Mouse (Mus musculus): ENCODE measurements around the gene Spesp1. TPM values are rescaled to one million over a fixed set of nuclear protein-coding genes. Genes with fewer than 3 reads are reported as not detected.

The Spesp1 gene
- total and polyA plus RNA-seq, 3 experiments = 0.22 TPM; not detected in 2

DNA sequence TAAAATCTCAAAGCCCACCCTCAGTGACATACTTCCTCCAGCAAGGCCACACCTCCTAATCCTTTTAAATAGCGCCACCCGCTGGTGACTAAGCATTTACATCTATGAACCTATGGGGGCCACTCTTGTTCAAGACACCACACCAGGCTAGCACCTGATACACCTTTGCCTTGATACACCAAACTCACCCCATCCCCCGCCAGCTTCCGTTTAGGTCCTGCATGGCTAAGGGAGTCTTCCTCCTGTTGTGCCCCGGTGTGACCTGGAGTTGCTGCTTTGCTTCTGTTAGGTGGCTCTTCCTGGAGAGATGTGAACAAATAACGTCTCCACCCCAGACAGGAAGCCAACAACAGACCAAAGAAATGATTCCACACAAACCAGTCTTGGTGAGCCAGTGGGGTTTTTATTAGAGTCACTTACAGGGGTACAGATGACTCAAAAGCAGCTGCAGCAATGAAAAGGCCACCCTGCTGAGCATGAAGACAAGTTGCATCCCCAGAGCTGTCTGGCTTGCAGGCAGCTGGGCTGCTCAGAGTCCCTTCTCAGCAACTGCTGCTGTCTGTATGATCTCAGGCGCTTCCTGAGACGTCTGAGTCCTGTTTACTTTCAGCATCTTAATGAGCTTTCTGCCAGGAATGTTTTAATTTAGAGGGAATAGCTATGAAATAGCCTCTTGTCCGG lies 26.0 kb downstream of the Spesp1 start:
- peaks cover 11% of the 10 kb centered on the region for H3K27me3 ChIP-seq (ENCODE audit: insufficient read depth, low read length)
- DNase-seq (ENCODE audit: low spot score) (no peak), ATAC-seq (ENCODE audit: extremely low read depth, insufficient number of reproducible peaks, low FRiP score, poor library complexity, severe bottlenecking) (no peak)
- no peaks in the 10 kb centered on the region; the same call in 1 of the 2 replicates for H3K9me3 ChIP-seq (replicated peaks)
- H3K4me3 ChIP-seq (ENCODE audit: low read depth, low read length) = no peak overlapping the region
- no peaks in the 10 kb centered on the region for H3K4me1 ChIP-seq (ENCODE audit: insufficient read depth, low read depth, low read length)
- H3K36me3 ChIP-seq (replicated peaks) = no peaks in the 10 kb centered on the region
- TF ChIP-seq TAL1 (conservative IDR thresholded peaks at IDR 0.05; ENCODE audit: low read depth, low read length) = no peak

DNA sequence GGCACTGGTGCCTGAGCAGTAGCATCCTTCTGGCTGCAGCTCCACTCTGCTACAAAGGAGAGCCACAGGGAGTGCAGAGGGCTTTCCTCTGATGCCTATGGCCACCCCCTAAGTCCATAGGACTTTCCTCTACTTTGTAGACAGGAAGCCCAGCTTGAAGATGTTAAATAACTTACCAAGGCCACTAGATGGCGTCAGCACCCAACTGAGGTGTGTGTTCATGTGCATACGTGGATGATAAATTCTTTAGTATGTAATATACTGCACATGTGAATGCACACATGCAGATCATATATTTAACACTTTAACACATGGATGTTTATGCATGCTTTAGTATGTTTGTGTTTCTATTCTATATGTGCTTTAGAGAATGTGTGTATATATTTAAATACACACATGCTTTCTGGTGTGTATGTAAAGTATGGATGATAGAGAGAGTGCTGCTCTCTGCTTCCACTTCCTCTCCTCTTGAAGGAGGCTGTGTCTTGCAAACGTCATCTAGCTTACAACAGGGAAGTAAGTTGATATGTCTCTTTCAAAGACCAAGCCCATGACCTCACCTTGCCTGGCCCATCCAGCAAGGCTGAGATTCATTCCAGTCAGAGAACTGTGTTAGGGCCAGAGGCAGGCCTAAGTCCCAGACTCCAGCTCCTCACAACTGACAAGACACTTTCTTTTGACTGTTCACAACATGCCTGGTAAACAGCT lies 28.1 kb downstream of the Spesp1 start:
- TF ChIP-seq POLR2AphosphoS5 (IDR thresholded peaks at IDR 0.05; ENCODE audit: insufficient replicate concordance, low read depth, low read length) (no peak), CTCF (IDR thresholded peaks at IDR 0.05; ENCODE audit: low read depth, low read length) (peak; percentile 22; the same call in 1 of the 2 replicates)
- Histone ChIP-seq H3K36me3 (replicated peaks) (no peaks in the 10 kb centered on the region), H3K4me1 (ENCODE audit: insufficient read depth, low read depth, low read length) (no peaks in the 10 kb centered on the region), H3K9me3 (replicated peaks) (no peaks in the 10 kb centered on the region), H3K27me3 (ENCODE audit: insufficient read depth, low read length) (peaks cover 19% of the 10 kb centered on the region), H3K4me3 (ENCODE audit: low read depth, low read length) (no peak overlapping the region)
- ATAC-seq (ENCODE audit: extremely low read depth, insufficient number of reproducible peaks, low FRiP score, poor library complexity, severe bottlenecking) (no peak), DNase-seq (ENCODE audit: low spot score) (no peak)

DNA sequence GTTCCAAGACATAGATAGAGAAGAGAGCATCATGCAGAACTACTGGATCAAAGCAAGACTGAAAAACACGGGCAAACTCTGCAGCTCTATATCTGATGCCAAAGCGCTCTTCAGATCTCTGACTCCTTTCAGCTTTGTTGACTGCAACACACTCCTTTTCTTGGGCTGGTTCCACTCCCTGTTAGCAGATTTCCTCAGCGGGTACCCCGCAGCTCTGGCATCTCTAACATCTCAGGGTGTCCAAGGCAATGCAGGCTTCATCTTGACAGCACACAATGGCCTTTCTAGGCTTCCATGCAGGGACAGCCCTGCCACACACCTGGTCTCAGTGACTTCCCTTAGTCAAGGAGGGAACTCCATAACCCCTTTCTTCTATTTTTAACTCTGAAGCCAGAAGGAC lies 31.7 kb downstream of the Spesp1 start:
- DNase-seq (ENCODE audit: low spot score) (no peak), ATAC-seq (ENCODE audit: extremely low read depth, insufficient number of reproducible peaks, low FRiP score, poor library complexity, severe bottlenecking) (no peak)
- no peaks in the 10 kb centered on the region for H3K36me3 ChIP-seq (replicated peaks)
- no peak overlapping the region for H3K4me3 ChIP-seq (ENCODE audit: low read depth, low read length)
- H3K4me1 ChIP-seq (ENCODE audit: insufficient read depth, low read depth, low read length) = no peaks in the 10 kb centered on the region
- no peaks in the 10 kb centered on the region for H3K9me3 ChIP-seq (replicated peaks)
- H3K27me3 ChIP-seq (ENCODE audit: insufficient read depth, low read length) = peaks cover 27% of the 10 kb centered on the region
- TF ChIP-seq POLR2AphosphoS5 (IDR thresholded peaks at IDR 0.05; ENCODE audit: insufficient replicate concordance, low read depth, low read length) (no peak), CTCF (IDR thresholded peaks at IDR 0.05; ENCODE audit: low read depth, low read length) (no peak), GATA1 (IDR thresholded peaks at IDR 0.05; ENCODE audit: borderline replicate concordance, low read length) (no peak), TAL1 (conservative IDR thresholded peaks at IDR 0.05; ENCODE audit: low read depth, low read length) (no peak), GATA2 (IDR thresholded peaks at IDR 0.05; ENCODE audit: borderline replicate concordance, low read depth, low read length) (no peak)

DNA sequence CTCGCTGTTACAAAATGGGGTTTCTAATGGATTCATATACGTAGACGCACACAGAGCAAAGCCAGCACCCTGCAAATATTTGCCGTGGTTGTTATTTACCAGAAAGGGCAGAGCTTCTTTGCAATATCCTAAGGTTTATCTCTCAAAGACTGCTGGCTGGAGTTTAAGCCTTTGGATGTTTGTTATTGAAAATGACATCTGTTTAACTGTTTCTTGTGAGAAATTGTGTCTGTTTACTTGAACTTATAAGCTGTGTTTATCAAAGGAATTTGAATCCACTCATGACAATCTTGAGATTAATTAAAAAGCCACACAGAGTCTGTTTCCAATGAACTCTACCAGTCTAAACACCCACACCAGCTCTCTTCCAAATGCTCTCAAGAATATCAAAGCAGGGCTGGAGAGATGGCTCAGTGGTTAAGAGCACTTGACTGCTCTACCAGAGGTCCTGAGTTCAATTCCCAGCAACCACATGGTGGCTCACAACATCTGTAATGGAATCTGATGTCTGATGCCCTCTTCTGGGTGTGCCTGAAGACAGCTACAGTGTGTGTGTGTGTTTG lies 35.5 kb downstream of the Spesp1 start:
- TF ChIP-seq GATA2 (IDR thresholded peaks at IDR 0.05; ENCODE audit: borderline replicate concordance, low read depth, low read length) (no peak), POLR2AphosphoS5 (IDR thresholded peaks at IDR 0.05; ENCODE audit: insufficient replicate concordance, low read depth, low read length) (no peak), TAL1 (conservative IDR thresholded peaks at IDR 0.05; ENCODE audit: low read depth, low read length) (no peak), CTCF (IDR thresholded peaks at IDR 0.05; ENCODE audit: low read depth, low read length) (no peak), GATA1 (IDR thresholded peaks at IDR 0.05; ENCODE audit: borderline replicate concordance, low read length) (no peak)
- H3K4me3 ChIP-seq (ENCODE audit: low read depth, low read length) = no peak overlapping the region
- H3K36me3 ChIP-seq (replicated peaks) = no peaks in the 10 kb centered on the region
- ATAC-seq (ENCODE audit: extremely low read depth, insufficient number of reproducible peaks, low FRiP score, poor library complexity, severe bottlenecking) (no peak), DNase-seq (ENCODE audit: low spot score) (no peak)
- H3K27me3 ChIP-seq (ENCODE audit: insufficient read depth, low read length) = peaks cover 32% of the 10 kb centered on the region
- H3K4me1 ChIP-seq (ENCODE audit: insufficient read depth, low read depth, low read length) = peaks cover 7% of the 10 kb centered on the region
- no peaks in the 10 kb centered on the region for H3K9me3 ChIP-seq (replicated peaks)

DNA sequence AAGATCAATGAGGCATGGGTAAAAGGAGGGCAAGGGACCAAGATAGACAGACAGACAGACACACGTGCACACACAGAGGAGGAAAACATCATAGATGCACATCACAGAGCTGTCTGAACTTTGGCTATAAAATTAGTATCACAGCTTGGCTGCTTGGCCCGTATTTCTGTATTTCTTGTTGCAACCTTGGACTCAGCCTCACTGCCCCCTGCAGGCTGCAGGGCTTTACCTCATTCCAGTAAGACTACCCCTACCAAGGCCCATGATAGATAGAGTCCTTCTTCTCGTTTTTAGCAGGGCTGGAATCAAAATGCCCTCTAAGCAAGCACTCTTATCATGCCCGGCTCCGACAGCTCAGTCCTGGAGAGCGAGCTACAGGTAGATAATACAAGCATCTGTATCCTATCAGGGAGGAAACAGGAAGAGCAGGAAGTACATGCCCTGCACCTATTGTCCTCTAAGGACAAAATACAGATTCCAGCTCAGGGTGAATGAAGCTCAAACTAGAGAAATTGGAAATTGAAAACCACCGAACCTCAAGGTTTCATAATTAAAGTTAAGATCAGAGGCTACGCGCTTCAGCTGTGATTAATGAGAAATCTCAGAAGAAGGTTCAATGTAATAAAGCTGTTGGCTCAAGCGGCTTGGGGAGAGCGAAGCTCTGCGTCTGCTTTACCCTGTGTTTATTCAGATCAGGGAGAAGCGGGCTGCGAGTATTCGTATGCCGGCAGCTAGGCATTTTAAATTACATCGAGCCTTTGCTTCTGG lies 36.2 kb downstream of the Spesp1 start:
- no peak overlapping the region for H3K4me3 ChIP-seq (ENCODE audit: low read depth, low read length)
- peaks cover 34% of the 10 kb centered on the region for H3K27me3 ChIP-seq (ENCODE audit: insufficient read depth, low read length)
- DNase-seq (ENCODE audit: low spot score) (no peak), ATAC-seq (ENCODE audit: extremely low read depth, insufficient number of reproducible peaks, low FRiP score, poor library complexity, severe bottlenecking) (no peak)
- H3K9me3 ChIP-seq (replicated peaks) = no peaks in the 10 kb centered on the region
- H3K36me3 ChIP-seq (replicated peaks) = no peaks in the 10 kb centered on the region
- TF ChIP-seq GATA1 (IDR thresholded peaks at IDR 0.05; ENCODE audit: borderline replicate concordance, low read length) = no peak
- TF ChIP-seq GATA2 (IDR thresholded peaks at IDR 0.05; ENCODE audit: borderline replicate concordance, low read depth, low read length) = no peak
- no peak for TF ChIP-seq POLR2AphosphoS5 (IDR thresholded peaks at IDR 0.05; ENCODE audit: insufficient replicate concordance, low read depth, low read length)
- TF ChIP-seq CTCF (IDR thresholded peaks at IDR 0.05; ENCODE audit: low read depth, low read length) = no peak
- TF ChIP-seq TAL1 (conservative IDR thresholded peaks at IDR 0.05; ENCODE audit: low read depth, low read length) = no peak
- peaks cover 7% of the 10 kb centered on the region for H3K4me1 ChIP-seq (ENCODE audit: insufficient read depth, low read depth, low read length)

DNA sequence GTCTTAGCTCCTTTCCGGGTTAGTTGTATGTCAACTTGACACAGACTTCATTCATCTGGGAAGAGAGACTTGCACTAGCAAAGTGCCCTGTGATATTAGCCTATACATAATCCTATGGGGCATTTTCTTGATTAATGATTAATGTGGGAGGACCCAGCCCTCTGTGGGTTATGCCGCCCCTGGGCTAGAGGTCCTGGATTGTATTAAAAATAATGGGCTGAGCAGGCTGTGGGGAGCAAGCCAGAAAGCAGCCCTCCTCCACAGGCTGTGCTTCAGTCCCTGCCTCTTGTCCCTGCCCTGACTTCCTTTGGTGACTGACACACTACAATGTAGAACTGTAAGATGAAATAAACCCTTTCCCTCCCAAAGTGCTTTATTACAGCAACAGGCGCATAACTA lies 37.4 kb downstream of the Spesp1 start:
- no peak overlapping the region for H3K4me3 ChIP-seq (ENCODE audit: low read depth, low read length)
- peaks cover 35% of the 10 kb centered on the region for H3K27me3 ChIP-seq (ENCODE audit: insufficient read depth, low read length)
- ATAC-seq (ENCODE audit: extremely low read depth, insufficient number of reproducible peaks, low FRiP score, poor library complexity, severe bottlenecking) = no peak
- peaks cover 7% of the 10 kb centered on the region for H3K4me1 ChIP-seq (ENCODE audit: insufficient read depth, low read depth, low read length)
- H3K36me3 ChIP-seq (replicated peaks) = no peaks in the 10 kb centered on the region
- no peak for TF ChIP-seq TAL1 (conservative IDR thresholded peaks at IDR 0.05; ENCODE audit: low read depth, low read length)
- TF ChIP-seq CTCF (IDR thresholded peaks at IDR 0.05; ENCODE audit: low read depth, low read length) = no peak
- TF ChIP-seq POLR2AphosphoS5 (IDR thresholded peaks at IDR 0.05; ENCODE audit: insufficient replicate concordance, low read depth, low read length) = no peak
- no peak for TF ChIP-seq GATA2 (IDR thresholded peaks at IDR 0.05; ENCODE audit: borderline replicate concordance, low read depth, low read length)
- no peak for TF ChIP-seq GATA1 (IDR thresholded peaks at IDR 0.05; ENCODE audit: borderline replicate concordance, low read length)
- no peaks in the 10 kb centered on the region for H3K9me3 ChIP-seq (replicated peaks)
- no peak for DNase-seq (ENCODE audit: low spot score)

All from G1E (cell line).